Mouse (Mus musculus): ENCODE results near the gene Zdhhc8.

GRCm38 (mm10) chr16:18175817-18176541 lies 59.0 kb downstream of the Zdhhc8 start:
- TF ChIP-seq POLR2A (IDR thresholded peaks at IDR 0.05; ENCODE audit: borderline replicate concordance, low read depth, low read length) (no peak), CTCF (IDR thresholded peaks at IDR 0.05; ENCODE audit: low read depth, low read length) (no peak)
